Mouse (Mus musculus) macrophage (primary cell): ENCODE data around the gene Rora. TPM values are rescaled to one million over a fixed set of nuclear protein-coding genes. Genes with fewer than 3 reads are reported as not detected.

Experiments
- H3K27ac ChIP-seq: fragments of 350-480 bp; formaldehyde crosslinking; 2 replicates; pipeline ENCODE4 v1.9.0; 2021
- H3K36me3 ChIP-seq: fragments of 350-480 bp; formaldehyde crosslinking; 2 replicates; pipeline ENCODE4 v1.9.0; 2021; ENCODE audit errors: inconsistent target
- H3K4me3 ChIP-seq: fragments of 350-480 bp; formaldehyde crosslinking; 2 replicates; pipeline ENCODE4 v1.9.0; 2021; ENCODE audit errors: inconsistent target
- H3K79me2 ChIP-seq: fragments of 350-480 bp; formaldehyde crosslinking; 2 replicates; pipeline ENCODE4 v1.9.0; 2021; ENCODE audit errors: inconsistent target
- WGBS: methylation state at CpG from one replicate; pipeline ENCODE4 v1.1.7; 2026; ENCODE audit warnings: inconsistent platforms; ENCODE audit not compliant: missing documents; 5-methylcytosine and 5-hydroxymethylcytosine counted together
- polyA plus RNA-seq: library from polyadenylated mRNA; stranded (reverse); fragments of 250-400 nt; gene quantifications from 3 replicates; pipeline ENCODE4 v1.2.4, GENCODE M21; 2018; ENCODE audit warnings: inconsistent platforms
- total RNA-seq, 78 experiments: library from RNA; depleted of rRNA; stranded (reverse); fragments of 250-400 nt; gene quantifications; 1 replicate in 9 of 78; 2 replicates in 24 of 78; 3 replicates in 43 of 78; 4 replicates in 2 of 78; pipeline ENCODE4 v1.2.4; 2018; ENCODE audit warnings: inconsistent platforms in 56 of 78

The Rora gene
- total RNA-seq (2018; cell fraction: chromatin; rRNA removed), result 10 to 100 TPM in 1 of 26 experiments, 1 to 10 TPM in 25; 1.3 to 11.4 (median 3.2) TPM
- 10 to 100 TPM in 10 of 26 experiments, 1 to 10 TPM in 16; 3.0 to 12.3 (median 6.5) TPM for total RNA-seq (2018; cell fraction: cytosol; rRNA removed)
- total RNA-seq (2018; cell fraction: nucleus; rRNA removed), result 10 to 100 TPM in 2 of 26 experiments, 1 to 10 TPM in 24; 2.1 to 13.0 (median 5.4) TPM
- 2.8 to 4.5 TPM (median 4.1 TPM) in 3 replicates for polyA plus RNA-seq

GRCm38 (mm10) chr9:68653211-68654038 is at the start of gene Rora:
TSS of gene Rora (plus strand) at chr9:68653786.
- WGBS, result 2% methylated on average over 57 of the region's 72 CpGs
- no peak within 1 kb of the TSS for H3K4me3 ChIP-seq
- H3K79me2 ChIP-seq, result no peaks in the 10 kb centered on the region
- no peaks in the 10 kb centered on the region for H3K36me3 ChIP-seq
- no peak within 1 kb of the TSS for H3K27ac ChIP-seq

- no peak overlapping the region for H3K4me3 ChIP-seq
- WGBS, result 92% methylated on average over 9 of the region's 9 CpGs
- no peaks in the 10 kb centered on the region for H3K36me3 ChIP-seq
- H3K27ac ChIP-seq, result no peak overlapping the region
- H3K79me2 ChIP-seq, result no peaks in the 10 kb centered on the region
Measured at GRCm38 (mm10) chr9:68614006-68614405, 39.6 kb upstream of the Rora start.

GRCm38 (mm10) chr9:68617116-68617515 is 36.5 kb upstream of the Rora start:
- Histone ChIP-seq H3K4me3 (no peak overlapping the region), H3K79me2 (no peaks in the 10 kb centered on the region), H3K36me3 (no peaks in the 10 kb centered on the region), H3K27ac (no peak overlapping the region)
- 50% methylated on average over 4 of the region's 4 CpGs for WGBS

GRCm38 (mm10) chr9:68620036-68620435 is 33.5 kb upstream of the Rora start:
- no peak overlapping the region for H3K27ac ChIP-seq
- H3K36me3 ChIP-seq, result no peaks in the 10 kb centered on the region
- H3K79me2 ChIP-seq, result no peaks in the 10 kb centered on the region
- 84% methylated on average over 2 of the region's 2 CpGs for WGBS
- no peak overlapping the region for H3K4me3 ChIP-seq

- Histone ChIP-seq H3K79me2 (no peaks in the 10 kb centered on the region), H3K27ac (no peak overlapping the region), H3K4me3 (no peak overlapping the region), H3K36me3 (no peaks in the 10 kb centered on the region)
- 81% methylated on average over 6 of the region's 6 CpGs for WGBS
Measured at GRCm38 (mm10) chr9:68620441-68620840, 33.1 kb upstream of the Rora start.

- Histone ChIP-seq H3K4me3 (no peak overlapping the region), H3K79me2 (no peaks in the 10 kb centered on the region), H3K27ac (no peak overlapping the region), H3K36me3 (no peaks in the 10 kb centered on the region)
- WGBS, result 90% methylated on average over 4 of the region's 4 CpGs
Measured at GRCm38 (mm10) chr9:68624981-68625380, 28.6 kb upstream of the Rora start.

- no peaks in the 10 kb centered on the region for H3K36me3 ChIP-seq
- WGBS, result 88% methylated on average over 8 of the region's 8 CpGs
- H3K27ac ChIP-seq, result no peak overlapping the region
- no peaks in the 10 kb centered on the region for H3K79me2 ChIP-seq
- no peak overlapping the region for H3K4me3 ChIP-seq
Measured at GRCm38 (mm10) chr9:68637301-68637700, 16.3 kb upstream of the Rora start.

- no peaks in the 10 kb centered on the region for H3K36me3 ChIP-seq
- no peak overlapping the region for H3K4me3 ChIP-seq
- 88% methylated on average over 3 of the region's 3 CpGs for WGBS
- H3K79me2 ChIP-seq, result no peaks in the 10 kb centered on the region
- H3K27ac ChIP-seq, result no peak overlapping the region
Measured at GRCm38 (mm10) chr9:68641123-68641522, 12.5 kb upstream of the Rora start.

- Histone ChIP-seq H3K36me3 (no peaks in the 10 kb centered on the region), H3K79me2 (no peaks in the 10 kb centered on the region), H3K4me3 (no peak overlapping the region), H3K27ac (no peak overlapping the region)
- WGBS, result 82% methylated on average over 3 of the region's 3 CpGs
Measured at GRCm38 (mm10) chr9:68648061-68648460, 5.5 kb upstream of the Rora start.

GRCm38 (mm10) chr9:68654039-68654332 is 400 bp downstream of the Rora start:
- H3K27ac ChIP-seq, result no peak overlapping the region
- H3K4me3 ChIP-seq, result no peak overlapping the region
- WGBS, result 2% methylated on average over 19 of the region's 28 CpGs

GRCm38 (mm10) chr9:68654333-68655017 is 889 bp downstream of the Rora start:
- H3K27ac ChIP-seq, result no peak overlapping the region
- WGBS, result 1% methylated on average over 38 of the region's 43 CpGs
- no peak overlapping the region for H3K4me3 ChIP-seq

More at GRCm38 (mm10) chr9:68654039-68654332, 400 bp downstream of the Rora start:
- H3K79me2 ChIP-seq, result no peaks in the 10 kb centered on the region
- H3K36me3 ChIP-seq, result no peaks in the 10 kb centered on the region

GRCm38 (mm10) chr9:68655018-68656005 is 1.7 kb downstream of the Rora start:
- Histone ChIP-seq H3K79me2 (no peaks in the 10 kb centered on the region), H3K36me3 (no peaks in the 10 kb centered on the region), H3K27ac (no peak overlapping the region), H3K4me3 (no peak overlapping the region)
- 3% methylated on average over 31 of the region's 31 CpGs for WGBS

More at GRCm38 (mm10) chr9:68654333-68655017, 889 bp downstream of the Rora start:
- Histone ChIP-seq H3K36me3 (no peaks in the 10 kb centered on the region), H3K79me2 (no peaks in the 10 kb centered on the region)

- 57% methylated on average over 5 of the region's 5 CpGs for WGBS
- Histone ChIP-seq H3K79me2 (no peaks in the 10 kb centered on the region), H3K27ac (no peak overlapping the region), H3K4me3 (no peak overlapping the region), H3K36me3 (no peaks in the 10 kb centered on the region)
Measured at GRCm38 (mm10) chr9:68656076-68656795, 2.6 kb downstream of the Rora start.

- 75% methylated on average over 6 of the region's 6 CpGs for WGBS
- H3K79me2 ChIP-seq, result no peaks in the 10 kb centered on the region
Measured at GRCm38 (mm10) chr9:68656796-68657130, 3.2 kb downstream of the Rora start.

More at GRCm38 (mm10) chr9:68656796-68657130, 3.2 kb downstream of the Rora start:
- Histone ChIP-seq H3K4me3 (no peak overlapping the region), H3K27ac (no peak overlapping the region), H3K36me3 (no peaks in the 10 kb centered on the region)
